Mouse (Mus musculus) cerebellum, adult 2 months (tissue): ENCODE data around the gene Cldn24.

Source experiments
- CTCF ChIP-seq: fragments of 200-500 bp; IDR thresholded peaks from 2 replicates; pipeline ENCODE4 v1.5.1; 2011; ENCODE audit warnings: low read depth, mild to moderate bottlenecking, control low read depth, low read length, moderate library complexity, borderline replicate concordance; ENCODE audit not compliant: insufficient read depth
- POLR2A ChIP-seq: fragments of 200-500 bp; IDR thresholded peaks from 2 replicates; pipeline ENCODE4 v1.6.1; 2011; ENCODE audit warnings: low read length, control low read depth, borderline replicate concordance; ENCODE audit not compliant: insufficient read depth

- TF ChIP-seq POLR2A (no peak), CTCF (no peak)
Measured at GRCm38 (mm10) chr8:47821843-47822242, at the start of gene Cldn24.
